Mouse (Mus musculus): ENCODE results near the gene 2010300C02Rik. TPM values are rescaled to one million over a fixed set of nuclear protein-coding genes. Genes with fewer than 3 reads are reported as not detected.
A peak's percentile ranks its signal among the peaks of the same experiment; 100 is the strongest.
"Not testable (repeated sequence)": the region's sequence is repeated elsewhere in the genome, so short reads cannot be mapped to it uniquely, and the experiment has no call there.

Gene 2010300C02Rik
- polyA plus RNA-seq, 1 experiment from 2014 or later, result 3.2 TPM

- H3K27me3 ChIP-seq (replicated peaks); H3K9me3 ChIP-seq (replicated peaks); H3K4me3 ChIP-seq (replicated peaks); H3K27ac ChIP-seq (replicated peaks); H3K9ac ChIP-seq (replicated peaks); H3K4me1 ChIP-seq; H3K4me2 ChIP-seq; H3K36me3 ChIP-seq; ATAC-seq (ENCODE audit: low FRiP score): not testable (repeated sequence)
- 91% methylated on average over 3 of the region's 3 CpGs for WGBS
Measured at GRCm38 (mm10) chr1:37594812-37595211, 125.1 kb downstream of the 2010300C02Rik start.

GRCm38 (mm10) chr1:37585809-37586480, 133.9 kb downstream of the 2010300C02Rik start:
- no peak for ATAC-seq (ENCODE audit: low FRiP score)
- 83% methylated on average over 13 of the region's 13 CpGs for WGBS
- H3K36me3 ChIP-seq, result no peaks in the 10 kb centered on the region
- no peak overlapping the region for H3K4me2 ChIP-seq
- H3K27me3 ChIP-seq (replicated peaks), result no peaks in the 10 kb centered on the region
- H3K4me1 ChIP-seq, result no peaks in the 10 kb centered on the region
- H3K9ac ChIP-seq (replicated peaks), result no peak overlapping the region
- no peaks in the 10 kb centered on the region for H3K9me3 ChIP-seq (replicated peaks)
- H3K4me3 ChIP-seq (replicated peaks), result no peak overlapping the region
- 0 out of 2 replicates have a peak overlapping the region, but pooled peaks have one; percentile 33 for H3K27ac ChIP-seq (replicated peaks)

GRCm38 (mm10) chr1:37583795-37584464, 136.0 kb downstream of the 2010300C02Rik start:
- H3K9ac ChIP-seq (replicated peaks), result no peak overlapping the region
- H3K4me1 ChIP-seq, result no peaks in the 10 kb centered on the region
- no peaks in the 10 kb centered on the region for H3K9me3 ChIP-seq (replicated peaks)
- no peak for ATAC-seq (ENCODE audit: low FRiP score)
- H3K27ac ChIP-seq (replicated peaks), result no peak overlapping the region
- no peaks in the 10 kb centered on the region for H3K36me3 ChIP-seq
- no peak overlapping the region for H3K4me3 ChIP-seq (replicated peaks)
- 73% methylated on average over 9 of the region's 9 CpGs for WGBS
- no peaks in the 10 kb centered on the region for H3K27me3 ChIP-seq (replicated peaks)
- no peak overlapping the region for H3K4me2 ChIP-seq

GRCm38 (mm10) chr1:37583167-37583566, 136.7 kb downstream of the 2010300C02Rik start:
- no peak overlapping the region for H3K4me3 ChIP-seq (replicated peaks)
- H3K9me3 ChIP-seq (replicated peaks), result no peaks in the 10 kb centered on the region
- H3K27me3 ChIP-seq (replicated peaks), result no peaks in the 10 kb centered on the region
- H3K36me3 ChIP-seq, result no peaks in the 10 kb centered on the region
- 90% methylated on average over 8 of the region's 8 CpGs for WGBS
- no peak for ATAC-seq (ENCODE audit: low FRiP score)
- H3K4me2 ChIP-seq, result no peak overlapping the region
- no peak overlapping the region for H3K27ac ChIP-seq (replicated peaks)
- H3K9ac ChIP-seq (replicated peaks), result no peak overlapping the region
- no peaks in the 10 kb centered on the region for H3K4me1 ChIP-seq

GRCm38 (mm10) chr1:37579686-37580085, 140.2 kb downstream of the 2010300C02Rik start:
- no peak overlapping the region for H3K9ac ChIP-seq (replicated peaks)
- H3K4me2 ChIP-seq, result no peak overlapping the region
- H3K27ac ChIP-seq (replicated peaks), result no peak overlapping the region
- no peaks in the 10 kb centered on the region for H3K9me3 ChIP-seq (replicated peaks)
- no peak overlapping the region for H3K4me3 ChIP-seq (replicated peaks)
- H3K4me1 ChIP-seq, result no peaks in the 10 kb centered on the region
- no peaks in the 10 kb centered on the region for H3K27me3 ChIP-seq (replicated peaks)
- 94% methylated on average over 13 of the region's 13 CpGs for WGBS
- H3K36me3 ChIP-seq, result no peaks in the 10 kb centered on the region
- no peak for ATAC-seq (ENCODE audit: low FRiP score)

GRCm38 (mm10) chr1:37572528-37573272, 147.2 kb downstream of the 2010300C02Rik start:
- ATAC-seq (ENCODE audit: low FRiP score), result no peak
- Histone ChIP-seq H3K9ac (replicated peaks) (no peak overlapping the region), H3K36me3 (no peaks in the 10 kb centered on the region), H3K9me3 (replicated peaks) (no peaks in the 10 kb centered on the region), H3K27ac (replicated peaks) (no peak overlapping the region), H3K4me3 (replicated peaks) (no peak overlapping the region), H3K4me2 (no peak overlapping the region), H3K4me1 (no peaks in the 10 kb centered on the region), H3K27me3 (replicated peaks) (no peaks in the 10 kb centered on the region)
- 65% methylated on average over 10 of the region's 10 CpGs for WGBS

GRCm38 (mm10) chr1:37568379-37568778, 151.5 kb downstream of the 2010300C02Rik start:
- 90% methylated on average over 1 of the region's 1 CpGs for WGBS

GRCm38 (mm10) chr1:37566754-37567153, 153.1 kb downstream of the 2010300C02Rik start:
- 86% methylated on average over 4 of the region's 4 CpGs for WGBS
- Histone ChIP-seq H3K9ac (replicated peaks) (no peak overlapping the region), H3K36me3 (no peaks in the 10 kb centered on the region), H3K9me3 (replicated peaks) (no peaks in the 10 kb centered on the region), H3K27me3 (replicated peaks) (no peaks in the 10 kb centered on the region), H3K4me3 (replicated peaks) (no peak overlapping the region), H3K4me1 (no peaks in the 10 kb centered on the region), H3K4me2 (no peak overlapping the region), H3K27ac (replicated peaks) (no peak overlapping the region)
- no peak for ATAC-seq (ENCODE audit: low FRiP score)

More at GRCm38 (mm10) chr1:37568379-37568778, 151.5 kb downstream of the 2010300C02Rik start:
- Histone ChIP-seq H3K36me3 (no peaks in the 10 kb centered on the region), H3K27ac (replicated peaks) (no peak overlapping the region), H3K4me2 (no peak overlapping the region), H3K9me3 (replicated peaks) (no peaks in the 10 kb centered on the region), H3K27me3 (replicated peaks) (no peaks in the 10 kb centered on the region), H3K4me1 (no peaks in the 10 kb centered on the region), H3K9ac (replicated peaks) (no peak overlapping the region), H3K4me3 (replicated peaks) (no peak overlapping the region)
- no peak for ATAC-seq (ENCODE audit: low FRiP score)

- no peak overlapping the region for H3K9ac ChIP-seq (replicated peaks)
- no peaks in the 10 kb centered on the region for H3K36me3 ChIP-seq
- no peak overlapping the region for H3K27ac ChIP-seq (replicated peaks)
- no peak overlapping the region for H3K4me2 ChIP-seq
- no peak for ATAC-seq (ENCODE audit: low FRiP score)
- H3K9me3 ChIP-seq (replicated peaks), result no peaks in the 10 kb centered on the region
- WGBS, result 73% methylated on average over 2 of the region's 2 CpGs
- no peaks in the 10 kb centered on the region for H3K27me3 ChIP-seq (replicated peaks)
- no peak overlapping the region for H3K4me3 ChIP-seq (replicated peaks)
- H3K4me1 ChIP-seq, result no peaks in the 10 kb centered on the region
Measured at GRCm38 (mm10) chr1:37566344-37566743, 153.5 kb downstream of the 2010300C02Rik start.

- peaks cover 3% of the 10 kb centered on the region; the same call in 1 of the 2 replicates for H3K4me1 ChIP-seq
- no peak overlapping the region for H3K4me3 ChIP-seq (replicated peaks)
- no peak overlapping the region for H3K9ac ChIP-seq (replicated peaks)
- H3K27ac ChIP-seq (replicated peaks), result no peak overlapping the region
- H3K9me3 ChIP-seq (replicated peaks), result no peaks in the 10 kb centered on the region
- H3K36me3 ChIP-seq, result no peaks in the 10 kb centered on the region
- no peak for ATAC-seq (ENCODE audit: low FRiP score)
- 24% methylated on average over 6 of the region's 6 CpGs for WGBS
- no peak overlapping the region for H3K4me2 ChIP-seq
- no peaks in the 10 kb centered on the region for H3K27me3 ChIP-seq (replicated peaks)
Measured at GRCm38 (mm10) chr1:37565396-37565795, 154.5 kb downstream of the 2010300C02Rik start.

- Histone ChIP-seq H3K9me3 (replicated peaks) (no peaks in the 10 kb centered on the region), H3K4me2 (no peak overlapping the region), H3K27me3 (replicated peaks) (no peaks in the 10 kb centered on the region), H3K4me3 (replicated peaks) (no peak overlapping the region), H3K4me1 (peaks cover 3% of the 10 kb centered on the region; the same call in 1 of the 2 replicates), H3K9ac (replicated peaks) (no peak overlapping the region), H3K36me3 (no peaks in the 10 kb centered on the region), H3K27ac (replicated peaks) (no peak overlapping the region)
- 82% methylated on average over 3 of the region's 3 CpGs for WGBS
- no peak for ATAC-seq (ENCODE audit: low FRiP score)
Measured at GRCm38 (mm10) chr1:37561955-37562354, 157.9 kb downstream of the 2010300C02Rik start.
